Mouse (Mus musculus): ENCODE data around the gene Rere.
A peak's percentile ranks its signal among the peaks of the same experiment; 100 is the strongest.

Gene Rere

GRCm38 (mm10) chr4:150346651-150347386 lies 65.4 kb downstream of the Rere start:
- no peak for DNase-seq (ENCODE audit: low spot score in 2 of 2)

- DNase-seq (ENCODE audit: low spot score in 2 of 2), result no peak
Measured at GRCm38 (mm10) chr4:150347387-150347672, 65.9 kb downstream of the Rere start.

GRCm38 (mm10) chr4:150349680-150350101 lies 68.2 kb downstream of the Rere start:
- DNase-seq (ENCODE audit: low spot score in 2 of 2), result no peak

- DNase-seq (ENCODE audit: low spot score in 2 of 2), result no peak
Measured at GRCm38 (mm10) chr4:150351419-150352075, 70.1 kb downstream of the Rere start.

- DNase-seq (ENCODE audit: low spot score in 2 of 2), result no peak
Measured at GRCm38 (mm10) chr4:150352736-150353135, 71.3 kb downstream of the Rere start.

- no peak for DNase-seq (ENCODE audit: low spot score in 2 of 2)
Measured at GRCm38 (mm10) chr4:150353376-150353900, 72.0 kb downstream of the Rere start.

GRCm38 (mm10) chr4:150355801-150356200 lies 74.4 kb downstream of the Rere start:
- no peak for DNase-seq (ENCODE audit: low spot score in 2 of 2)

GRCm38 (mm10) chr4:150361986-150362691 lies 80.7 kb downstream of the Rere start:
- DNase-seq (ENCODE audit: low spot score in 2 of 2), result no peak

- DNase-seq (ENCODE audit: low spot score in 2 of 2), result no peak
Measured at GRCm38 (mm10) chr4:150362858-150363257, 81.4 kb downstream of the Rere start.

- no peak for DNase-seq (ENCODE audit: low spot score in 2 of 2)
Measured at GRCm38 (mm10) chr4:150364786-150365185, 83.3 kb downstream of the Rere start.

GRCm38 (mm10) chr4:150366510-150367208 lies 85.2 kb downstream of the Rere start:
- DNase-seq (ENCODE audit: low spot score in 2 of 2), result peak in 1 of 2 experiments; percentile 17

- peak; percentile 32 to 63 for DNase-seq (ENCODE audit: low spot score in 2 of 2)
Measured at GRCm38 (mm10) chr4:150371580-150372380, 90.3 kb downstream of the Rere start.

GRCm38 (mm10) chr4:150372631-150373041 lies 91.2 kb downstream of the Rere start:
- DNase-seq (ENCODE audit: low spot score in 2 of 2), result no peak

- DNase-seq (ENCODE audit: low spot score in 2 of 2), result no peak
Measured at GRCm38 (mm10) chr4:150373111-150374109, 92.0 kb downstream of the Rere start.

- no peak for DNase-seq (ENCODE audit: low spot score in 2 of 2)
Measured at GRCm38 (mm10) chr4:150374651-150375447, 93.4 kb downstream of the Rere start.

GRCm38 (mm10) chr4:150375448-150375935 lies 94.0 kb downstream of the Rere start:
- no peak for DNase-seq (ENCODE audit: low spot score in 2 of 2)

GRCm38 (mm10) chr4:150379313-150379712 lies 97.9 kb downstream of the Rere start:
- DNase-seq (ENCODE audit: low spot score in 2 of 2), result no peak

- no peak for DNase-seq (ENCODE audit: low spot score in 2 of 2)
Measured at GRCm38 (mm10) chr4:150379772-150380171, 98.3 kb downstream of the Rere start.

GRCm38 (mm10) chr4:150380273-150380672 lies 98.8 kb downstream of the Rere start:
- DNase-seq (ENCODE audit: low spot score in 2 of 2), result no peak
